Mouse (Mus musculus) brain, embryonic 14.5 days (tissue): ENCODE measurements around the gene Slc25a21.

Experiments
- CTCF ChIP-seq: fragments of 200-500 bp; IDR thresholded peaks from 2 replicates; pipeline ENCODE4 v1.5.1; 2012; ENCODE audit warnings: inconsistent platforms, mild to moderate bottlenecking, moderate library complexity, borderline replicate concordance; ENCODE audit not compliant: insufficient read depth, insufficient read length; ENCODE audit errors: extremely low read depth
- POLR2A ChIP-seq: fragments of 200-500 bp; IDR thresholded peaks from 2 replicates; pipeline ENCODE4 v1.6.1; 2012; ENCODE audit warnings: mild to moderate bottlenecking, inconsistent platforms, borderline replicate concordance; ENCODE audit not compliant: poor library complexity, insufficient read depth, insufficient read length, severe bottlenecking; ENCODE audit errors: extremely low read depth

DNA sequence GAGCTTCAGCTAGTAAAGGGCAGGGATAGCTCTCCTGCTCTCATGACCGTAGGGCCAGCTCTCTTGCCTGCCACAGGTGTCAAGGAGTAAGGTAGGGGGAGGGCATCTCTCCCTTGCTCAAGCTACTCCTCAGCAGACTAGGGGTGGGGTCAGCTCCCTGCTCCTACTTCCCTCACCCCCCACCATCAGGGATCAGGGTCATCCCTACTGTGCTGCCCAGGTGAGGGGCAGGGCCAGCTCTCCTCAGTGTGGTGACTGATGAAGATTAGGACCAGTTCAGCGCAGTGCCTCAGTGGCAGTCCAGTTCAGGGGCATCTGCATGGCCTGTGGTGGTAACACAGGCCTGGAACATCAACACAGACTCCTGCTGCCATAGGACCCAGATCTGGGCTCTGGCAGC is 376.7 kb downstream of the Slc25a21 start:
- no peak for TF ChIP-seq POLR2A
- TF ChIP-seq CTCF, result no peak
